Mouse (Mus musculus) liver, embryonic 14.5 days (tissue): ENCODE data around the gene Plp1.

Experiments used
- CTCF ChIP-seq: IDR thresholded peaks from 2 replicates; pipeline ENCODE4 v1.5.1; 2016; ENCODE audit warnings: antibody characterized with exemption, low read depth, control low read depth
- EP300 ChIP-seq: IDR thresholded peaks from 2 replicates; pipeline ENCODE4 v1.6.1; 2016; ENCODE audit warnings: antibody characterized with exemption, low read depth

DNA sequence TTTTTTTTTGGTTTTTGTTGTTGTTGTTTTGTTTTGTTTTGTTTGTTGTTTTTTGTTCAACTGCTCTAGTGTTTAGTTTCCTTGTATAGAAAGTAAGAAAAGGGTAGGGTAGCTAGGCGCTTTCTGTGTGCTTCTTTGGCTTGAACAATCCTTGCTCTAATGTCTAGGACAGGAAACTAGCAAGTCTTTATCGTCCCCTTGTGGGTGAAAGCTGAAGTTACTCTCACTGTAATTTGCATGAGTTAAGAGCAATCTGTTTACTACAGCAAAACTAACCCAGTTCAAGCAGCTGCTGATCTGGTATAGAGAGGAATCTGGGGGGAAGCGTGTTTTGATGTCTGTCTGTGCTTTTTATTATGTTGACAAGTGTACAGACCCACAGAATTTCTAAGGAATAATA is 27.8 kb downstream of the Plp1 start:
- TF ChIP-seq CTCF (no peak), EP300 (no peak)
